Mouse (Mus musculus) liver, adult 2 months (tissue): Measurements from ENCODE around the gene Pdzd3. TPM values are rescaled to one million over a fixed set of nuclear protein-coding genes. Genes with fewer than 3 reads are reported as not detected.

Experiments used
- DNase-seq: peaks from one replicate; pipeline ENCODE4 v3.0.0-alpha.2; 2011; ENCODE audit warnings: low read depth, low spot score; ENCODE audit errors: extremely low read depth
- H3K27ac ChIP-seq: fragments of 200-500 bp; replicated peaks from 2 replicates; pipeline ENCODE4 v1.5.1; 2012; ENCODE audit warnings: low read depth, mild to moderate bottlenecking, control low read depth, inconsistent platforms, low read length; ENCODE audit not compliant: insufficient read depth
- H3K27me3 ChIP-seq: fragments of 200-500 bp; 2 replicates; pipeline ENCODE4 v1.6.1; 2012; ENCODE audit warnings: mild to moderate bottlenecking, moderate library complexity, low read length, inconsistent platforms; ENCODE audit not compliant: control insufficient read depth, insufficient read depth
- H3K36me3 ChIP-seq: fragments of 200-500 bp; 2 replicates; pipeline ENCODE4 v1.6.1; 2012; ENCODE audit warnings: low read length, inconsistent platforms; ENCODE audit not compliant: control insufficient read depth, insufficient read depth
- H3K4me1 ChIP-seq: fragments of 200-500 bp; 2 replicates; pipeline ENCODE4 v1.6.1; 2011; ENCODE audit warnings: low read length; ENCODE audit not compliant: control insufficient read depth, insufficient read depth
- H3K4me3 ChIP-seq: fragments of 200-500 bp; 2 replicates; pipeline ENCODE4 v1.5.1; 2011; ENCODE audit warnings: low read depth, mild to moderate bottlenecking, control low read depth, low read length, moderate library complexity; ENCODE audit not compliant: insufficient read depth
- H3K79me2 ChIP-seq: fragments of 200-500 bp; 2 replicates; pipeline ENCODE4 v1.6.1; 2012; ENCODE audit warnings: inconsistent platforms, mild to moderate bottlenecking, low read length, moderate library complexity; ENCODE audit not compliant: control insufficient read depth, insufficient read depth
- H3K9ac ChIP-seq: fragments of 200-500 bp; 2 replicates; pipeline ENCODE4 v1.6.1; 2012; ENCODE audit warnings: low read depth, mild to moderate bottlenecking, control low read depth, inconsistent platforms, low read length
- CTCF ChIP-seq: fragments of 200-500 bp; IDR thresholded peaks from 2 replicates; pipeline ENCODE4 v1.5.1; 2011; ENCODE audit warnings: low read depth, low read length, control low read depth
- POLR2A ChIP-seq: fragments of 200-500 bp; IDR thresholded peaks from 2 replicates; pipeline ENCODE4 v1.6.1; 2011; ENCODE audit warnings: low read length, control low read depth; ENCODE audit not compliant: insufficient read depth; ENCODE audit errors: extremely low read depth
- WGBS: fragments of 180-500 bp; shearing (Covaris S2); methylation state at CpG from one replicate; pipeline ENCODE4 v1.1.7; 2018; 5-methylcytosine and 5-hydroxymethylcytosine counted together
- polyA plus RNA-seq: library from polyadenylated mRNA; depleted of rRNA; stranded (reverse); fragments of >200 nt; gene quantifications from 2 replicates; pipeline ENCODE4 v1.2.3, GENCODE M21; 2012
- total RNA-seq: library from RNA; depleted of rRNA; stranded (reverse); fragments of >200 nt; gene quantifications from 2 replicates; pipeline ENCODE4 v1.2.3, GENCODE M21; 2014

The Pdzd3 gene
- total and polyA plus RNA-seq, 2 experiments, result not detected

GRCm38 (mm10) chr9:44268432-44268831 is 17.2 kb upstream of the Pdzd3 start, which contains the start of gene Nlrx1:
Gene Nlrx1 (minus strand): TSS chr9:44268599.
- Histone ChIP-seq H3K79me2 (no peaks in the 10 kb centered on the region), H3K27ac (peak within 1 kb of the TSS; percentile 58), H3K36me3 (no peaks in the 10 kb centered on the region), H3K9ac (peak within 1 kb of the TSS; percentile 92), H3K4me1 (peaks cover 8% of the 10 kb centered on the region), H3K4me3 (peak within 1 kb of the TSS; percentile 63), H3K27me3 (no peaks in the 10 kb centered on the region)
- no peak for DNase-seq
- TF ChIP-seq CTCF (no peak), POLR2A (no peak)
- 76% methylated on average over 6 of the region's 6 CpGs for WGBS

- peak overlapping the region; percentile 92 for H3K9ac ChIP-seq
- WGBS, result 6% methylated on average over 28 of the region's 28 CpGs
- peaks cover 8% of the 10 kb centered on the region for H3K4me1 ChIP-seq
- H3K36me3 ChIP-seq, result no peaks in the 10 kb centered on the region
- peak overlapping the region; percentile 58 for H3K27ac ChIP-seq
- peak overlapping the region; percentile 63 for H3K4me3 ChIP-seq
- DNase-seq, result peak; percentile 79
- H3K27me3 ChIP-seq, result no peaks in the 10 kb centered on the region
- TF ChIP-seq CTCF (peak; percentile 84), POLR2A (peak; percentile 57; the same call in 1 of the 2 replicates)
- H3K79me2 ChIP-seq, result no peaks in the 10 kb centered on the region
These were observed 16.7 kb upstream of the Pdzd3 start for GRCm38 (mm10) chr9:44268027-44268360.

- Histone ChIP-seq H3K4me1 (peaks cover 8% of the 10 kb centered on the region), H3K36me3 (no peaks in the 10 kb centered on the region), H3K9ac (peak overlapping the region; percentile 92), H3K4me3 (peak overlapping the region; percentile 63), H3K27ac (peak overlapping the region; percentile 58), H3K79me2 (no peaks in the 10 kb centered on the region), H3K27me3 (no peaks in the 10 kb centered on the region)
- WGBS, result 9% methylated on average over 23 of the region's 23 CpGs
- DNase-seq, result peak; percentile 26
- peak; percentile 38; the same call in 1 of the 2 replicates for TF ChIP-seq CTCF
- no peak; the same call in 1 of the 2 replicates for TF ChIP-seq POLR2A
These were observed 16.2 kb upstream of the Pdzd3 start for GRCm38 (mm10) chr9:44267319-44268026.

GRCm38 (mm10) chr9:44266478-44267226 is 15.4 kb upstream of the Pdzd3 start:
- peaks cover 8% of the 10 kb centered on the region for H3K4me1 ChIP-seq
- no peaks in the 10 kb centered on the region for H3K36me3 ChIP-seq
- no peaks in the 10 kb centered on the region for H3K79me2 ChIP-seq
- no peak overlapping the region for H3K27ac ChIP-seq
- no peak for TF ChIP-seq POLR2A
- no peak for TF ChIP-seq CTCF
- H3K9ac ChIP-seq, result no peak overlapping the region; the same call in 1 of the 2 replicates
- H3K27me3 ChIP-seq, result no peaks in the 10 kb centered on the region
- no peak for DNase-seq
- 83% methylated on average over 8 of the region's 8 CpGs for WGBS
- no peak overlapping the region for H3K4me3 ChIP-seq

GRCm38 (mm10) chr9:44261388-44261787 is 10.1 kb upstream of the Pdzd3 start:
- no peaks in the 10 kb centered on the region for H3K36me3 ChIP-seq
- WGBS, result 93% methylated on average over 14 of the region's 14 CpGs
- no peak overlapping the region for H3K9ac ChIP-seq
- no peak overlapping the region for H3K4me3 ChIP-seq
- no peak overlapping the region for H3K27ac ChIP-seq
- no peaks in the 10 kb centered on the region for H3K27me3 ChIP-seq
- DNase-seq, result no peak
- TF ChIP-seq POLR2A (no peak), CTCF (no peak)
- no peaks in the 10 kb centered on the region for H3K4me1 ChIP-seq
- H3K79me2 ChIP-seq, result no peaks in the 10 kb centered on the region

GRCm38 (mm10) chr9:44259014-44259413 is 7.7 kb upstream of the Pdzd3 start:
- H3K36me3 ChIP-seq, result no peaks in the 10 kb centered on the region
- no peaks in the 10 kb centered on the region for H3K27me3 ChIP-seq
- H3K9ac ChIP-seq, result no peak overlapping the region
- H3K79me2 ChIP-seq, result no peaks in the 10 kb centered on the region
- no peak for DNase-seq
- TF ChIP-seq CTCF (no peak), POLR2A (no peak)
- no peak overlapping the region for H3K27ac ChIP-seq
- H3K4me1 ChIP-seq, result no peaks in the 10 kb centered on the region
- WGBS, result 54% methylated on average over 10 of the region's 10 CpGs
- no peak overlapping the region for H3K4me3 ChIP-seq
